Mouse (Mus musculus) spleen, adult 10 weeks (tissue): ENCODE results near the gene Cdk16. TPM values are rescaled to one million over a fixed set of nuclear protein-coding genes. Genes with fewer than 3 reads are reported as not detected.

Experiments used
- polyA plus RNA-seq: library from polyadenylated mRNA; stranded (reverse); fragments of 350-450 nt; fragmentation: Illumina TruSeq; extraction: RNeasy Lipid Tissue Mini Kit (QIAGEN cat#74804); gene quantifications from one replicate; pipeline ENCODE4 v1.2.3, GENCODE M21; 2015; ENCODE audit warnings: low replicate concordance; ENCODE audit not compliant: insufficient read depth

Cdk16 gene
- 91.7 TPM for polyA plus RNA-seq

DNA sequence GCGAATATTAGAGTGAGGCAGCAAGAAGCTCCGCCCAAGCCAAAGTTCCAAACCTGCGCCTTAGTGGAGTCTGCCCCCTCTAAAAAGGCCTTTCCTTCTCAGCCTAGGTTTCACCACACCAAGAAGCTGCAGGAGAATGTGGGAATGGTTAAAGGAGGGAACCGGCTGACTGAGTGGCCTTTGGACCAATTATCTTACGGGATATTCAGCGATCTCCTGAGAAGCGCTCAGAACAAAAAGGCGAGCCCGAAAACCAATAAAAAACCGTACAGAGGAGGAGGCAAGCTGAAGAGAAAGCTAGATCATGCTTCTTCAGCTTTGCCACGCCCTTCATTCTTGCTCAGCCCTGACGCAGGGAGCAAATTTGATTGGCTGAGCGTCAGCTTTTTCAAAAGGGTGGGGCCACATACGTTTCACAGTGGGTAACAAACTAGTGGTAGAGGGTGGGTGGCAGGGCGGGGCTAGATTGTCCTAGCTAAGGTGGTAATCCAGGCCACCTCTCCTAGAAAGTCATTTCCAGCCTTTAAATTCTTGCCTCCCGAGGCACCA, at the start of gene Cdk16:
TSS of gene Cdk16 (plus strand) at position 436 of the 549 bp plus-strand sequence.

DNA sequence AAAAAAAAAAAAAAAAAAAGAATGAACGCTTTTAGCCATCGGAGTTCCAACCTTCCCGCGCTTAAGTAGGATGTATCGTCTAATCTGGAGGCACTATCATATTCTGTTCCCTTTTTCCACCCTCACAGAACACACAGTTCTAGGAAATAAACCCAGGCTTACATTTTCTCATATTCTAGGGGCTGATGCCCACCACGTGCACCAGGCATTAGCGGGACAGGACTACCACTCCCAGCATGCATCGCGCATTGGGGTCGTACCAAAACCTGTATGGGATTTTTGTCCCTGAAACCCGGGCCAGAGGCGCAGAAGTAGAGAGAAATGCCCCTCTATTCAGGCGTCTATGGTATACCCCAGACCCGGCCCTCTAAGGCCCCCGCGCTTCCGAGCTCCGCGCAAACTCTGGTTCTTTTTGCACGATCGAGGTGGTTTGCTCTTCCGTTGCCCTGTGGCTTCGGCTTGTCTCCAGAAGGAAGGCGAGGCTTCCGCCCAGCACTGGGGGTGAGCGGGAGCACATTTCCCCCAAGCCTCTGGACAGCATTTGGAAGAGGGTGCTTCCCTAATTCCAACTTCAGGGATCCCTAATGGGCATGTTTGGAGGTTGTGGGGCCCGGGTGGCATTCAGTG, 29.6 kb upstream of the Cdk16 start, which contains the start of gene Uba1:
TSS of gene Uba1 (plus strand) at position 301 of the 627 bp plus-strand sequence.

DNA sequence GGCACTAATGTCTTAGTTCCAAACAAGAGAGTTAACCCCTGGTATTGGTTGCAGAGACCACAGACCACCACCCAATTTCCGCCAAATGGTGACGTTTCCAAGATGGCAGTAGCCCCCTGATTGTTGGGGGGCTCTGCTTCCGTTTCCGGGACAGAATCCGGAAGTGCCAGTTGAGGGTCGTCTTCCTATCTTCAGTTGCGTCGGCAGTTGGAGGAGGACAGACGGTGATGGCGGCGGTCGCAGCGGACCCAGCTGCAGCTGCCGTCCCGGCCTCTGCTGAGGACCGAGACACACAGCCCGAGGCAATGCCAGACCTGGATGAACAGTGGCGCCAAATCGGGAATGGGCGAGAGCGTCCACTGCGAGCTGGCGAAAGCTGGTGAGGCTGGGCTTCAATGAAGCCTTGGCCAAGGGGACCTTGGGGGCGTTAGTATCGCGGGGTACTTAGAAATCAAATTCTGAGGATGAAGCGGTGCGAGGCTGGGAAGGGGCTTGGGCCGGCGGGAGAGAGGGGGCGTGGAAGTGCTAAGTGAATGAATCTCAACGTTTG, 16.1 kb downstream of the Cdk16 start, which contains the start of gene Usp11:
TSS of gene Usp11 (plus strand) at position 166 of the 550 bp plus-strand sequence.

Other genes starting within 250 kb of the Cdk16 start
- not detected for gene Rgn, start 138.2 kb upstream of the Cdk16 start, polyA plus RNA-seq
- gene Rbm10, start 70.5 kb upstream of the Cdk16 start, polyA plus RNA-seq: 32.1 TPM
- 114 TPM for gene Ndufb11, start 70.3 kb upstream of the Cdk16 start, polyA plus RNA-seq
- gene Uba1, start 29.6 kb upstream of the Cdk16 start, polyA plus RNA-seq: 172 TPM
- gene Usp11, start 16.0 kb downstream of the Cdk16 start, polyA plus RNA-seq: 34.9 TPM
- gene Araf, start 109.9 kb downstream of the Cdk16 start, polyA plus RNA-seq: 112 TPM
- 6.1 TPM for gene Timp1, start 182.2 kb downstream of the Cdk16 start, polyA plus RNA-seq
- gene Syn1, start 233.1 kb downstream of the Cdk16 start, polyA plus RNA-seq: 0.65 TPM
- gene Cfp, start 243.6 kb downstream of the Cdk16 start, polyA plus RNA-seq: 103 TPM